Mouse (Mus musculus) erythroblast, embryonic 14.5 days (primary cell): ENCODE data around the gene Il18bp.

Experiments
- GATA1 ChIP-seq: IDR thresholded peaks from 2 replicates; pipeline ENCODE4 v1.6.1; 2012; ENCODE audit warnings: low read length, inconsistent platforms, mixed read lengths
- TAL1 ChIP-seq: IDR thresholded peaks from 3 replicates; pipeline ENCODE4 v1.6.1; 2012; ENCODE audit warnings: low read length, inconsistent platforms, mixed read lengths

DNA sequence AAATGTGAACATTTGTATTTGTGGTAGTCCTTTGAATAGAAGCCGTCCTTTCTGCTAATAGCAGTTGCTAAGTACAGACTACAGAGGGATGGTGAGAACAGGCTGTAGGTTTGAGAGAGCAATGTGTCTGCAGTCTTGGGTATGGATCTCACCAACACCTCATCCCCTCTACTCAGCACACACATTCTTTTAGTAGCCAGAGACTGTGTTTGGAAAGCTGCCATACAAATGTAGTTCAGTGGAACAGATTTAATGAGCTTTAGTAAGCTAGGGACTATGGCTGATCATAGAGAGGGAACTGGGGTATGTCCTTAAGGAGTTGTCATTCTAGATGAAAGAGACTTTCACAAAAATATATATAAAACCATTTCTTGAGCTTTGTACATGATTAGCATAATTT is 51.2 kb downstream of the Il18bp start:
- no peak for TF ChIP-seq TAL1
- TF ChIP-seq GATA1, result no peak
